Mouse (Mus musculus) liver, adult 2 months (tissue): ENCODE results near the gene Ing4. TPM values are rescaled to one million over a fixed set of nuclear protein-coding genes. Genes with fewer than 3 reads are reported as not detected.
"Not testable (repeated sequence)": the region's sequence is repeated elsewhere in the genome, so short reads cannot be mapped to it uniquely, and the experiment has no call there.

Experiments used
- DNase-seq: peaks from one replicate; pipeline ENCODE4 v3.0.0-alpha.2; 2011; ENCODE audit warnings: low read depth, low spot score; ENCODE audit errors: extremely low read depth
- H3K27ac ChIP-seq: fragments of 200-500 bp; replicated peaks from 2 replicates; pipeline ENCODE4 v1.5.1; 2012; ENCODE audit warnings: low read depth, mild to moderate bottlenecking, control low read depth, inconsistent platforms, low read length; ENCODE audit not compliant: insufficient read depth
- H3K27me3 ChIP-seq: fragments of 200-500 bp; 2 replicates; pipeline ENCODE4 v1.6.1; 2012; ENCODE audit warnings: mild to moderate bottlenecking, moderate library complexity, low read length, inconsistent platforms; ENCODE audit not compliant: control insufficient read depth, insufficient read depth
- H3K36me3 ChIP-seq: fragments of 200-500 bp; 2 replicates; pipeline ENCODE4 v1.6.1; 2012; ENCODE audit warnings: low read length, inconsistent platforms; ENCODE audit not compliant: control insufficient read depth, insufficient read depth
- H3K4me1 ChIP-seq: fragments of 200-500 bp; 2 replicates; pipeline ENCODE4 v1.6.1; 2011; ENCODE audit warnings: low read length; ENCODE audit not compliant: control insufficient read depth, insufficient read depth
- H3K4me3 ChIP-seq: fragments of 200-500 bp; 2 replicates; pipeline ENCODE4 v1.5.1; 2011; ENCODE audit warnings: low read depth, mild to moderate bottlenecking, control low read depth, low read length, moderate library complexity; ENCODE audit not compliant: insufficient read depth
- H3K79me2 ChIP-seq: fragments of 200-500 bp; 2 replicates; pipeline ENCODE4 v1.6.1; 2012; ENCODE audit warnings: inconsistent platforms, mild to moderate bottlenecking, low read length, moderate library complexity; ENCODE audit not compliant: control insufficient read depth, insufficient read depth
- H3K9ac ChIP-seq: fragments of 200-500 bp; 2 replicates; pipeline ENCODE4 v1.6.1; 2012; ENCODE audit warnings: low read depth, mild to moderate bottlenecking, control low read depth, inconsistent platforms, low read length
- CTCF ChIP-seq: fragments of 200-500 bp; IDR thresholded peaks from 2 replicates; pipeline ENCODE4 v1.5.1; 2011; ENCODE audit warnings: low read depth, low read length, control low read depth
- POLR2A ChIP-seq: fragments of 200-500 bp; IDR thresholded peaks from 2 replicates; pipeline ENCODE4 v1.6.1; 2011; ENCODE audit warnings: low read length, control low read depth; ENCODE audit not compliant: insufficient read depth; ENCODE audit errors: extremely low read depth
- WGBS: fragments of 180-500 bp; shearing (Covaris S2); methylation state at CpG from one replicate; pipeline ENCODE4 v1.1.7; 2018; 5-methylcytosine and 5-hydroxymethylcytosine counted together
- polyA plus RNA-seq: library from polyadenylated mRNA; depleted of rRNA; stranded (reverse); fragments of >200 nt; gene quantifications from 2 replicates; pipeline ENCODE4 v1.2.3, GENCODE M21; 2012
- total RNA-seq: library from RNA; depleted of rRNA; stranded (reverse); fragments of >200 nt; gene quantifications from 2 replicates; pipeline ENCODE4 v1.2.3, GENCODE M21; 2014

Gene Ing4
- total and polyA plus RNA-seq, 2 experiments, result 16.3 to 27.0 TPM

DNA sequence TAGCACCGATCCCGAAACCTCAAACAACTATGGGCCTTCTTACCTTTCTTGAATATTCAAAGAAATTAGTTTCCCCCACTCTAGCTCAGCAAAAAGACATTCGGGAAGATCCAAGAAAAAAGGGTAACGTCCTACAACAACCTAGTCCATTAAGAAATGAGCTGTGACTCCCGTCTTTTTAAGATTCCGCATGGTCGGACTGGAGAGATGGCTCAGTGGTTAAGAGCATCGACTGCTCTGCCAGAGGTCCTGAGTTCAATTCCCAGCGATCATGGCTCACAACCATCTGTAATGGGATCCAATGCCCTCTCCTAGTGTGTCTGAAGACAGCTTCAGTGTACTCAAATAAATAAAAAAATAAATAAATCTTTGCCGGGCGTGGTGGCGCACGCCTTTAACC is 31.5 kb upstream of the Ing4 start:
- no peak for DNase-seq
- H3K4me3 ChIP-seq, result peak overlapping the region; percentile 66
- H3K79me2 ChIP-seq, result peaks cover 23% of the 10 kb centered on the region; the same call in 1 of the 2 replicates
- H3K27ac ChIP-seq, result peak overlapping the region; percentile 56
- H3K27me3 ChIP-seq, result no peaks in the 10 kb centered on the region
- WGBS, result 43% methylated on average over 13 of the region's 13 CpGs
- peaks cover 10% of the 10 kb centered on the region for H3K4me1 ChIP-seq
- TF ChIP-seq POLR2A (no peak), CTCF (no peak)
- H3K36me3 ChIP-seq, result no peaks in the 10 kb centered on the region; the same call in 1 of the 2 replicates
- H3K9ac ChIP-seq, result peak overlapping the region; percentile 54; the same call in 1 of the 2 replicates

GRCm38 (mm10) chr6:125008586-125009128 is 30.9 kb upstream of the Ing4 start:
- H3K4me1 ChIP-seq, result peaks cover 10% of the 10 kb centered on the region
- peaks cover 23% of the 10 kb centered on the region; the same call in 1 of the 2 replicates for H3K79me2 ChIP-seq
- WGBS, result under 1% methylated on average over 30 of the region's 34 CpGs
- H3K36me3 ChIP-seq, result peaks cover 3% of the 10 kb centered on the region; the same call in 1 of the 2 replicates
- H3K27me3 ChIP-seq, result no peaks in the 10 kb centered on the region
- H3K4me3 ChIP-seq, result peak overlapping the region; percentile 91
- peak; percentile 98 for DNase-seq
- H3K27ac ChIP-seq, result peak overlapping the region; percentile 56
- H3K9ac ChIP-seq, result peak overlapping the region; percentile 54
- TF ChIP-seq POLR2A (peak; percentile 58; the same call in 1 of the 2 replicates), CTCF (no peak)

GRCm38 (mm10) chr6:125009129-125009180 is 30.6 kb upstream of the Ing4 start, which contains the start of gene Zfp384:
Gene Zfp384 (plus strand): TSS chr6:125009145.
- peak within 1 kb of the TSS; percentile 91 for H3K4me3 ChIP-seq
- DNase-seq, result no peak
- no peak for TF ChIP-seq POLR2A
- TF ChIP-seq CTCF, result no peak
- peaks cover 10% of the 10 kb centered on the region for H3K4me1 ChIP-seq
- peaks cover 3% of the 10 kb centered on the region; the same call in 1 of the 2 replicates for H3K36me3 ChIP-seq
- no peaks in the 10 kb centered on the region for H3K27me3 ChIP-seq
- 0% methylated on average over 3 of the region's 3 CpGs for WGBS
- H3K9ac ChIP-seq, result peak within 1 kb of the TSS; percentile 99
- H3K27ac ChIP-seq, result peak within 1 kb of the TSS; percentile 91
- H3K79me2 ChIP-seq, result peaks cover 23% of the 10 kb centered on the region; the same call in 1 of the 2 replicates

DNA sequence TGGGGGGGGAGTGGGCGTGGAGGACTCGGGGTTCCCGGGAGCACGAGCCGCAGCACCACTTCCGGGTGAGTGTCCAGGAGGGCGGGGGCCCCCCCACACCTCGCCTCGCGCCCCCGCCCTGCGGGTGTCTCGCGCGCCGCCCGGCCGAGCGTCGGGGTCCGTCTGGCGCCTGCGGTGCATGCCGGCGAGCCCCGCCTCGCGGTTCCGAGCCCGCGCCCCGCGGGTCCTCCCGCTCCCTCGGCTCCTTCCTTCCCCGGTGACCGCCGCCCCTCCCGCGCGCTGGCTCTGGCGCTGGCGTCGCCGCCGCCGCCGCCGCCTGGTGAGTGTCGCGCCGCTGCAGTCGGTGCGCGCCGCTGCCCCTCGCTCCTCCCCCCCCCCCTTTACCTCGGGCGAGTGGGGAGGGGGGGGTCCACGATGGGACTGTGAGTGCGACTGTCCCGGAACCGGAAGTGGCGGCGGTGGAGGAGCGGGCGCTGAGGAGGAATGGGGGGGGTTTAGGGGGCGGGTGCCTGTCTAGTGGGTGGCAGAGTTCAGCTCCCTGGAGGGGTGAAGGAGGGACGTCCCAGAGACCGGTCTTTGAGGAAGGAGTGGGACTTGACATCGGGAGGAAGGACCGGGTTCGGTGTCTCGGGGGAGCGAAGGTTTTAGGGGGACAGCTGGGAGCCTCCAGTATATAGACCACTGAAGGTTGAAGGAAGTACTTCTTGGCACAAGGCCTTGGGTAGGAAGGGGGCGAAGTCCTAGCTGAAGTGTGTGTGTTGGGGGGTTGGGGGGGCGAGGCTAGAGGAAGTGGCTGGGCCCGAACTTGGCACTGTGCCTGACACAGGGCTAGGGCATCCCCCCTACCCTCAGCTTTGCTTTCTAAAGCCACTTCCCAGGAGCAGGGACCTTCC is 30.1 kb upstream of the Ing4 start:
- Histone ChIP-seq H3K4me1 (peaks cover 10% of the 10 kb centered on the region), H3K79me2 (peaks cover 24% of the 10 kb centered on the region; the same call in 1 of the 2 replicates), H3K27me3 (no peaks in the 10 kb centered on the region), H3K4me3 (peak overlapping the region; percentile 91), H3K27ac (peak overlapping the region; percentile 91), H3K9ac (peak overlapping the region; percentile 99), H3K36me3 (peaks cover 5% of the 10 kb centered on the region; the same call in 1 of the 2 replicates)
- WGBS, result 2% methylated on average over 31 of the region's 78 CpGs
- DNase-seq, result peak; percentile 59
- peak; percentile 33; the same call in 1 of the 2 replicates for TF ChIP-seq POLR2A
- no peak for TF ChIP-seq CTCF

- no peak overlapping the region for H3K9ac ChIP-seq
- no peak overlapping the region for H3K4me3 ChIP-seq
- no peak for DNase-seq
- TF ChIP-seq CTCF (no peak), POLR2A (no peak)
- no peak overlapping the region for H3K27ac ChIP-seq
- peaks cover 26% of the 10 kb centered on the region; the same call in 1 of the 2 replicates for H3K79me2 ChIP-seq
- no peaks in the 10 kb centered on the region for H3K27me3 ChIP-seq
- no peaks in the 10 kb centered on the region for H3K4me1 ChIP-seq
- H3K36me3 ChIP-seq, result peaks cover 35% of the 10 kb centered on the region
- WGBS, result 97% methylated on average over 3 of the region's 3 CpGs
These were observed 21.9 kb upstream of the Ing4 start for GRCm38 (mm10) chr6:125017682-125018081.

DNA sequence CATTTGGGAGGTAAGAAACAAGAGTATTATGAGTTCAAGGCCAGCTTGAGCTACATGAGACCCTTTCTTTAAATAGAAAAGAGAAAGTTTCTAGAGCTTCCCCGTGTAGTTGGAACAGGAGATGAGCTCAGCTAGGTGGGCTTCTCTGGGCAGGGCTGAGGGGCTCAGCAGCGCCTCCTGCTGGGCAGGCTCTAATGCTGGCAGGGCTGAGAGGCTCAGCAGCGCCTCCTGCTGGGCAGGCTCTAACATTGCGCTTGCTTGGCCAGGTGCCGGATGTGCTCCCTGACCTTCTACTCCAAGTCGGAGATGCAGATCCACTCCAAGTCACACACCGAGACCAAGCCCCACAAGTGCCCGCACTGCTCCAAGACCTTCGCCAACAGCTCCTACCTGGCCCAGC is 9.0 kb upstream of the Ing4 start:
- not testable (repeated sequence) for DNase-seq, H3K79me2 ChIP-seq, H3K9ac ChIP-seq, H3K27me3 ChIP-seq, H3K4me3 ChIP-seq, H3K27ac ChIP-seq, H3K4me1 ChIP-seq
- TF ChIP-seq CTCF, result peak; percentile 97
- 52% methylated on average over 8 of the region's 9 CpGs for WGBS
- H3K36me3 ChIP-seq, result peaks cover 60% of the 10 kb centered on the region
